Mouse (Mus musculus) midbrain, embryonic 15.5 days (tissue): ENCODE data around the gene Bcor. TPM values are rescaled to one million over a fixed set of nuclear protein-coding genes. Genes with fewer than 3 reads are reported as not detected.

Experiments used
- ATAC-seq: fragments of 200-750 bp; cut with Nextera tagmentation; replicated peaks from 2 replicates; pipeline ENCODE4 v1.8.0; 2017; ENCODE audit warnings: moderate TSS enrichment
- H3K27ac ChIP-seq: fragments of 300-500 bp; sonication (generic); 2 replicates; pipeline ENCODE4 v1.5.1; 2015; ENCODE audit warnings: mild to moderate bottlenecking, inconsistent platforms
- H3K27me3 ChIP-seq: fragments of 300-500 bp; sonication (generic); replicated peaks from 2 replicates; pipeline ENCODE4 v1.6.1; 2015; ENCODE audit warnings: inconsistent platforms
- H3K36me3 ChIP-seq: fragments of 300-500 bp; sonication (generic); replicated peaks from 2 replicates; pipeline ENCODE4 v1.6.1; 2015; ENCODE audit warnings: inconsistent platforms
- H3K4me1 ChIP-seq: fragments of 300-500 bp; sonication (generic); 2 replicates; pipeline ENCODE4 v1.6.1; 2015; ENCODE audit warnings: inconsistent platforms
- H3K4me2 ChIP-seq: fragments of 300-500 bp; sonication (generic); 2 replicates; pipeline ENCODE4 v1.6.1; 2015; ENCODE audit warnings: inconsistent platforms, mild to moderate bottlenecking, moderate library complexity
- H3K4me3 ChIP-seq: fragments of 300-500 bp; sonication (generic); 2 replicates; pipeline ENCODE4 v1.5.1; 2015; ENCODE audit warnings: mild to moderate bottlenecking, inconsistent platforms
- H3K9ac ChIP-seq: fragments of 300-500 bp; sonication (generic); 2 replicates; pipeline ENCODE4 v1.6.1; 2015; ENCODE audit warnings: mild to moderate bottlenecking, inconsistent platforms
- H3K9me3 ChIP-seq: fragments of 300-500 bp; sonication (generic); 2 replicates; pipeline ENCODE4 v1.6.1; 2016; ENCODE audit warnings: inconsistent platforms
- WGBS: fragments of 180-500 bp; shearing (Covaris S2); methylation state at CpG from one replicate; pipeline ENCODE4 v1.1.7; 2015; ENCODE audit warnings: mixed read lengths; 5-methylcytosine and 5-hydroxymethylcytosine counted together
- polyA plus RNA-seq: library from polyadenylated mRNA; unstranded; fragments of >200 nt; fragmentation: Nextera tagmentation; extraction: Ambion mirVana; gene quantifications from 2 replicates; pipeline ENCODE4 v1.2.1, GENCODE M21; 2015

Bcor gene
- polyA plus RNA-seq, 1 experiment from 2014 or later = 18.4 TPM

DNA sequence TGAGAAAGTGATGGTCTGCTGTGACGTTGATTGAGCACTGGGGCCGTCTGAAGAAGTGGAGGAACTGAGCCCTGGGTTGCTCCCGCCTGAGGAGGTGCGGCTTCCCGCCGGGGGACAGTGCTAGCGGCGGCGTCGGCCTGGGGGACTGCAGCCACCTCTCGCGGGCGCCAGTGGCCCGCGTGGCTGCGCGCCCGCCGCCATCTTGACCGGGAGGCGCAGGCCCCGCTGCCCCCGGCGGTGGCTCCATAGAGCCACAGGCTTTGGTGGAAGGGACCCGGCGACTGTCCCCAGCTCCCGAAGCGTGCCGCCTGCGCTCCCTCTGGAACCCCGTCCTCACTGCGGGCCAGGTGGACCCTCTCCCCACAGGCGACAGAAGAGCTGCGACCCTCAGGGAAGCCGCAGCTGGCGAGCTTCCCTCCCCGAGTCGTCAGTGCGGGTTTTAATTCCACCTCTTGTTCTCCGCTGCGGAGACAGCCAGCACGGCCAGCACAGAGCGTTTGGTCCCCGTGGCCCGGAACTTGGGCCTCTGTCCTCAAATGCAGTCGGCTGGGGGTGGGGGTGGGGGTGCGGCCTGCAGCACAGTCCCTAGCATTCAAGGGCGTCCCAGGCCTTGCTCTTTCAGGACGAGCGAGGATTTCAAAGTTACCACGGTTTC lies 19.9 kb downstream of the Bcor start:
- Histone ChIP-seq H3K9me3 (no peaks in the 10 kb centered on the region), H3K27me3 (peaks cover 57% of the 10 kb centered on the region), H3K27ac (no peak overlapping the region), H3K4me3 (peak overlapping the region; percentile 29), H3K9ac (peak overlapping the region; percentile 33), H3K36me3 (no peaks in the 10 kb centered on the region), H3K4me1 (peaks cover 16% of the 10 kb centered on the region), H3K4me2 (peak overlapping the region; percentile 52)
- no peak for ATAC-seq
- WGBS = 7% methylated on average over 42 of the region's 51 CpGs

- no peaks in the 10 kb centered on the region for H3K9me3 ChIP-seq
- peaks cover 30% of the 10 kb centered on the region for H3K4me1 ChIP-seq
- 22% methylated on average over 7 of the region's 7 CpGs for WGBS
- no peak overlapping the region for H3K4me2 ChIP-seq
- H3K9ac ChIP-seq = no peak overlapping the region
- no peak overlapping the region for H3K27ac ChIP-seq
- H3K4me3 ChIP-seq = no peak overlapping the region
- peaks cover 58% of the 10 kb centered on the region for H3K27me3 ChIP-seq
- no peaks in the 10 kb centered on the region for H3K36me3 ChIP-seq
- ATAC-seq = no peak
Measured at GRCm38 (mm10) chrX:12138266-12138665, 21.9 kb downstream of the Bcor start.

DNA sequence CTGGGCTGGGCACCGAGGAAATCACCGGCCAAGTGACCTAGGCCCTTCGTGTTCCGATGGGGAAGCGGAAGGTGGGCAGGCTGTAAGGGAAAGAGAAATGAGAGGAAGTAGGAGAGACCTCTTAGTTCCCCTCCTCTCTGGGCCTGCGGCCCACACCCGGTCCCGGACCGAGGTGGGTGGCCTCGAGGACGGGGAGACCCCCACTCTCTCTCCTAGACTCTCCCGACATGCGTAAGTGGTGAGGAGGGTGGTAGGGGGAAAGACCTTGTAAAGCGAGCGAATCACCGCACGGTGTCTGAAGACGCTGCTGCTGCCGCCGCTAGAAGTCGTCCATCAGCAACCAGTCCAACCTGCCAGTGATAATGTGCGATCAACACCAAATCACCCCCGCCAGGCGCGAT lies 23.0 kb downstream of the Bcor start:
- peak overlapping the region; percentile 42 for H3K4me3 ChIP-seq
- H3K4me2 ChIP-seq = peak overlapping the region; percentile 73
- ATAC-seq = peak; percentile 27
- peak overlapping the region; percentile 90 for H3K27ac ChIP-seq
- no peaks in the 10 kb centered on the region for H3K9me3 ChIP-seq
- H3K4me1 ChIP-seq = peaks cover 32% of the 10 kb centered on the region
- 3% methylated on average over 25 of the region's 25 CpGs for WGBS
- H3K36me3 ChIP-seq = no peaks in the 10 kb centered on the region
- peaks cover 58% of the 10 kb centered on the region for H3K27me3 ChIP-seq
- peak overlapping the region; percentile 50 for H3K9ac ChIP-seq

GRCm38 (mm10) chrX:12136261-12137101 lies 23.7 kb downstream of the Bcor start:
- Histone ChIP-seq H3K9ac (peak overlapping the region; percentile 50), H3K9me3 (no peaks in the 10 kb centered on the region), H3K36me3 (no peaks in the 10 kb centered on the region), H3K4me1 (peaks cover 32% of the 10 kb centered on the region), H3K4me2 (peak overlapping the region; percentile 73), H3K27me3 (peaks cover 59% of the 10 kb centered on the region), H3K27ac (peak overlapping the region; percentile 90), H3K4me3 (peak overlapping the region; percentile 42)
- WGBS = 3% methylated on average over 46 of the region's 50 CpGs
- ATAC-seq = peak; percentile 27

DNA sequence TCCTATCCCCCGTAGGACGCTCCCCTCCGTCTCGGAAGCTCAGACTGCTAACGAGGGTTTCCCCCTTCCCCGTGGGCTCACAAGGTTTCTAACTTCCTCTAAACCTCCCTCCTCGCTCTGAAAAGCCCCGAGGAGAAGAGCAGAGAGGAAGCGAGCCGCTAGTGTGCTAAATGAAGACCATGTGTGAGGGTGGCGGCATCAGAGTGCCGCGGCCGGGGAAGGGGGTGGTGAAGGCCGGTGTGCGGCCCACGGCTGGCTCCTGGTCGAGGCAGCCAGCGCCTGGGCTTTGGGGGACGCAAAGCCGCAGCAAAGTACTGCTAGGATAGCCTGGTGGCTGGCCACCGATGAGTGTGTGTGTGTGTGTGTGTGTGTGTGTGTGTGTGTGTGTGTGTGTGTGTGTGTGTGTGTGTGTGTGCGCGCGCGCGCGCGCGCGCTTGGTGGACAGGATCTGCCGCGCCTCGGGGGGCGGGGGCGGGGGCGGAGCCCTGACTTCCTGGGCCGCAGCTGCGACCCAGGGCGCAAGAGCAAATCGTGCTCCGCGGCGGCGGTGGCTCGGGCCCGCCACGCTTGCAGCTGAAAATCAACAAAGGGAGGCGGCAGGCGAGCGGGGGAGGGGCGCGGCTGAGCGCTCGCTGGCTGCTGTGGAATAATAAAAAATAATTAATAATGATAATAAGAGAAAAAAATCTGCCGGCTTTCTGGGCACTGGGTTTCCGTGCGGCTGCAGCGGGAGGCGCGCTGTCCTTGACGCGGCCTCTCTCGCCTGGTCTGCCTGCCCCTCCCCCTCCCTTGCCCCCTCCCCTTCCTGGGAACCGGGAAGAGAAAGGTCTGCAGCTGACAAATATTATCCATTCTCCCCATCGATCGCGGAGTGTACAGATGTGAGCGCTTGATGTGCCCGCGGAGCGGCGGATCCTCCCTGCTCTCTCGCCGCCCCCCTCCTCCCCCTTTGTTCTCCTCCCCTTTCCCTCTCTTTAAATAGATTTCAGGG lies 24.7 kb downstream of the Bcor start:
- H3K4me3 ChIP-seq = peak overlapping the region; percentile 42
- peak overlapping the region; percentile 90 for H3K27ac ChIP-seq
- H3K9ac ChIP-seq = peak overlapping the region; percentile 38
- H3K4me2 ChIP-seq = peak overlapping the region; percentile 73
- H3K9me3 ChIP-seq = no peaks in the 10 kb centered on the region
- H3K36me3 ChIP-seq = no peaks in the 10 kb centered on the region
- peaks cover 31% of the 10 kb centered on the region for H3K4me1 ChIP-seq
- WGBS = 6% methylated on average over 45 of the region's 75 CpGs
- peak; percentile 64 for ATAC-seq
- peaks cover 65% of the 10 kb centered on the region for H3K27me3 ChIP-seq

- no peaks in the 10 kb centered on the region for H3K9me3 ChIP-seq
- H3K4me3 ChIP-seq = peak overlapping the region; percentile 42
- H3K9ac ChIP-seq = no peak overlapping the region
- H3K36me3 ChIP-seq = no peaks in the 10 kb centered on the region
- peaks cover 31% of the 10 kb centered on the region for H3K4me1 ChIP-seq
- H3K27me3 ChIP-seq = peaks cover 65% of the 10 kb centered on the region
- peak overlapping the region; percentile 90 for H3K27ac ChIP-seq
- 5% methylated on average over 19 of the region's 19 CpGs for WGBS
- ATAC-seq = no peak
- peak overlapping the region; percentile 73 for H3K4me2 ChIP-seq
Measured at GRCm38 (mm10) chrX:12134541-12134940, 25.6 kb downstream of the Bcor start.

- H3K9me3 ChIP-seq = no peaks in the 10 kb centered on the region
- H3K27me3 ChIP-seq = peaks cover 68% of the 10 kb centered on the region
- H3K36me3 ChIP-seq = no peaks in the 10 kb centered on the region
- peak overlapping the region; percentile 42 for H3K4me3 ChIP-seq
- 0 out of 2 replicates have a peak overlapping the region, but pooled peaks have one; percentile 45 for H3K27ac ChIP-seq
- no peak for ATAC-seq
- peak overlapping the region; percentile 73 for H3K4me2 ChIP-seq
- 8% methylated on average over 20 of the region's 21 CpGs for WGBS
- H3K9ac ChIP-seq = 0 out of 2 replicates have a peak overlapping the region, but pooled peaks have one; percentile 31
- H3K4me1 ChIP-seq = peaks cover 37% of the 10 kb centered on the region
Measured at GRCm38 (mm10) chrX:12133836-12134431, 26.2 kb downstream of the Bcor start.

GRCm38 (mm10) chrX:12133178-12133835 lies 26.8 kb downstream of the Bcor start:
- Histone ChIP-seq H3K27me3 (peaks cover 64% of the 10 kb centered on the region), H3K4me1 (peaks cover 42% of the 10 kb centered on the region), H3K9ac (peak overlapping the region; percentile 31; the same call in 1 of the 2 replicates), H3K4me2 (peak overlapping the region; percentile 73), H3K27ac (peak overlapping the region; percentile 45; the same call in 1 of the 2 replicates), H3K4me3 (peak overlapping the region; percentile 30), H3K36me3 (no peaks in the 10 kb centered on the region), H3K9me3 (no peaks in the 10 kb centered on the region)
- no peak for ATAC-seq
- 3% methylated on average over 48 of the region's 49 CpGs for WGBS

GRCm38 (mm10) chrX:12132541-12133177 lies 27.5 kb downstream of the Bcor start:
- Histone ChIP-seq H3K4me3 (no peak overlapping the region), H3K4me1 (peaks cover 42% of the 10 kb centered on the region), H3K27ac (no peak overlapping the region), H3K9ac (no peak overlapping the region), H3K36me3 (no peaks in the 10 kb centered on the region), H3K9me3 (no peaks in the 10 kb centered on the region), H3K27me3 (peaks cover 62% of the 10 kb centered on the region), H3K4me2 (no peak overlapping the region; the same call in 1 of the 2 replicates)
- no peak for ATAC-seq
- 43% methylated on average over 8 of the region's 8 CpGs for WGBS

DNA sequence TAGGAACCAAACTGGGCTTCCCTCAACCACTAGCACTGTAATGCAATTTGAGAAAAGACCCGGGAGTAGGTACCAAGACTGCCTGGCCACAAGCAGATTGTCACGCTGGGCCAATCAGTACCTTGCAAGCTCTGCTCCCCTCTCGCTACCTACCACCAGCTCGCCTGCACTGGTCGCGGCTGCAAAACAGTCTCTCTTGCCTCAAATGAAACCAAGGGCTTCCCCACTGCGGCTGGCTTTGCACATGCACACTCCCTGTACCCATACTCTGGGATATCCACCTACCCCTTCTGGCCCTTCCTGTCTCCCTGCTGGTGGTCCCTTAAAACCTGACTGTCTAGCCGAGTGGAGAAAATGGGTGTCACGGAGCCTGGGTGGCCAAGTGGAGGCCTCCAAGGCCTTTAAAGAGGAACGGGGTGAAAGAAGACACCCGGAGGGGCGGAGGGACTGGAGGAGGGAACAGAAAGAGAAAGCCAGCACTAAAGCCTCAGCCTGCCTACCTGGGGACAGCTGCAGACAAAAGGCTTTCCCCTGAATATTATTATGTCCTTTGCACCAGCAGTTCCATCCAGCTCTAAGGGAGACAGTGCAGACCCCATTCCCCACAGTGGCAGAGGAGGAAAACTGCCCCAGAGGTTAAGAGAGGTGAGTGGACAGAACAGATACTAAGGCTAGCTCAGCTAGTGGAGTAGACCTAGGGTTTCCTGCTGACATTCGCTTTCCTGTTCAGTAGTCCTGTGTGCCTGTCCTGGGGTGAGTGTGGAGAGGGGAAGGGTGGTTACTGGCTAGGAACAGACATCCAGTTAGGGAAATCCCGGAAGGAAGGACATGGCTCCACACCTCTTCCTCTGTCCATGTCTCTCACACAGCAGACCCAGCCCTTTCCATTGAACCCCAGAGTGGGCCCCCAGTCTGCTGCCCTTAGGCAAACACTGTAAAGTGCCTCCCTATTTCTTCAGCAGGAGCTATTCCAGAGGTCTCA lies 30.0 kb downstream of the Bcor start:
- Histone ChIP-seq H3K4me2 (no peak overlapping the region), H3K27ac (no peak overlapping the region)

More for the DNA sequence above, 30.0 kb downstream of the Bcor start:
- peaks cover 47% of the 10 kb centered on the region for H3K4me1 ChIP-seq
- ATAC-seq = no peak
- H3K4me3 ChIP-seq = no peak overlapping the region
- peaks cover 57% of the 10 kb centered on the region for H3K27me3 ChIP-seq
- no peaks in the 10 kb centered on the region for H3K9me3 ChIP-seq
- 23% methylated on average over 14 of the region's 14 CpGs for WGBS
- no peaks in the 10 kb centered on the region for H3K36me3 ChIP-seq
- H3K9ac ChIP-seq = no peak overlapping the region
